Mouse (Mus musculus) kidney, embryonic 16.5 days (tissue): ENCODE results near the gene Gm12216. TPM values are rescaled to one million over a fixed set of nuclear protein-coding genes. Genes with fewer than 3 reads are reported as not detected.

Experiments
- ATAC-seq: fragments of 200-750 bp; cut with Nextera tagmentation; 2 replicates; pipeline ENCODE4 v1.8.0; 2017; ENCODE audit warnings: moderate TSS enrichment; ENCODE audit not compliant: low FRiP score, low TSS enrichment
- H3K27ac ChIP-seq: fragments of 300-500 bp; sonication (generic); 2 replicates; pipeline ENCODE4 v1.5.1; 2014; ENCODE audit warnings: low read length
- H3K27me3 ChIP-seq: fragments of 300-500 bp; sonication (generic); 2 replicates; pipeline ENCODE4 v1.6.1; 2014; ENCODE audit warnings: low read length, control low read depth, mixed read lengths; ENCODE audit not compliant: insufficient read depth
- H3K36me3 ChIP-seq: fragments of 300-500 bp; sonication (generic); 2 replicates; pipeline ENCODE4 v1.6.1; 2014; ENCODE audit warnings: low read length, control low read depth, mixed read lengths; ENCODE audit not compliant: insufficient read depth
- H3K4me1 ChIP-seq: fragments of 300-500 bp; sonication (generic); 2 replicates; pipeline ENCODE4 v1.6.1; 2014; ENCODE audit warnings: low read length, control low read depth, mixed read lengths; ENCODE audit not compliant: insufficient read depth
- H3K4me2 ChIP-seq: fragments of 300-500 bp; sonication (generic); replicated peaks from 2 replicates; pipeline ENCODE4 v1.6.1; 2014; ENCODE audit warnings: low read depth, low read length
- H3K4me3 ChIP-seq: fragments of 300-500 bp; sonication (generic); 2 replicates; pipeline ENCODE4 v1.5.1; 2014; ENCODE audit warnings: mild to moderate bottlenecking, low read length
- H3K9ac ChIP-seq: fragments of 300-500 bp; sonication (generic); replicated peaks from 2 replicates; pipeline ENCODE4 v1.6.1; 2014; ENCODE audit warnings: low read length
- H3K9me3 ChIP-seq: fragments of 300-500 bp; sonication (generic); 2 replicates; pipeline ENCODE4 v1.6.1; 2016; ENCODE audit warnings: low read length, control low read depth
- WGBS: fragments of 180-500 bp; shearing (Covaris S2); extraction: QIAGEN DNeasy Blood & Tissue Kit; methylation state at CpG from one replicate; pipeline ENCODE4 v1.1.7; 2014; 5-methylcytosine and 5-hydroxymethylcytosine counted together
- polyA plus RNA-seq: library from polyadenylated mRNA; unstranded; fragments of >200 nt; fragmentation: Nextera tagmentation; extraction: Ambion mirVana; gene quantifications from 2 replicates; pipeline ENCODE4 v1.2.1, GENCODE M21; 2015

Gene Gm12216
- polyA plus RNA-seq, 1 experiment from 2014 or later: 1.1 TPM

- H3K9me3 ChIP-seq: no peaks in the 10 kb centered on the region
- H3K4me3 ChIP-seq: no peak overlapping the region
- no peaks in the 10 kb centered on the region for H3K27me3 ChIP-seq
- no peak overlapping the region for H3K27ac ChIP-seq
- no peak overlapping the region for H3K4me2 ChIP-seq
- 17% methylated on average over 5 of the region's 5 CpGs for WGBS
- H3K9ac ChIP-seq: no peak overlapping the region
- peaks cover 6% of the 10 kb centered on the region; the same call in 1 of the 2 replicates for H3K4me1 ChIP-seq
- H3K36me3 ChIP-seq: no peaks in the 10 kb centered on the region
- no peak for ATAC-seq
These were observed 5.4 kb downstream of the Gm12216 start for GRCm38 (mm10) chr11:53853665-53854064.

- H3K4me3 ChIP-seq: no peak overlapping the region
- H3K9ac ChIP-seq: no peak overlapping the region
- H3K4me1 ChIP-seq: peaks cover 6% of the 10 kb centered on the region; the same call in 1 of the 2 replicates
- H3K4me2 ChIP-seq: no peak overlapping the region
- no peaks in the 10 kb centered on the region for H3K36me3 ChIP-seq
- ATAC-seq: no peak
- no peaks in the 10 kb centered on the region for H3K9me3 ChIP-seq
- no peaks in the 10 kb centered on the region for H3K27me3 ChIP-seq
- 40% methylated on average over 5 of the region's 5 CpGs for WGBS
- no peak overlapping the region for H3K27ac ChIP-seq
These were observed 7.3 kb downstream of the Gm12216 start for GRCm38 (mm10) chr11:53851795-53852194.

GRCm38 (mm10) chr11:53849588-53850320, 9.3 kb downstream of the Gm12216 start:
- peak overlapping the region; percentile 53; the same call in 1 of the 2 replicates for H3K9ac ChIP-seq
- no peaks in the 10 kb centered on the region for H3K36me3 ChIP-seq
- H3K9me3 ChIP-seq: no peaks in the 10 kb centered on the region
- H3K27me3 ChIP-seq: no peaks in the 10 kb centered on the region
- peak overlapping the region; percentile 33; the same call in 1 of the 2 replicates for H3K4me2 ChIP-seq
- no peak overlapping the region for H3K4me3 ChIP-seq
- H3K4me1 ChIP-seq: peaks cover 12% of the 10 kb centered on the region; the same call in 1 of the 2 replicates
- H3K27ac ChIP-seq: no peak overlapping the region
- WGBS: 26% methylated on average over 9 of the region's 9 CpGs
- ATAC-seq: peak; percentile 89

- WGBS: 58% methylated on average over 6 of the region's 6 CpGs
- no peaks in the 10 kb centered on the region for H3K27me3 ChIP-seq
- no peak for ATAC-seq
These were observed 13.4 kb downstream of the Gm12216 start for GRCm38 (mm10) chr11:53845680-53846079.

GRCm38 (mm10) chr11:53843106-53843505, 15.9 kb downstream of the Gm12216 start:
- WGBS: 40% methylated on average over 10 of the region's 10 CpGs
- no peaks in the 10 kb centered on the region for H3K36me3 ChIP-seq
- no peak for ATAC-seq
- H3K9ac ChIP-seq: no peak overlapping the region
- no peaks in the 10 kb centered on the region for H3K27me3 ChIP-seq
- H3K4me1 ChIP-seq: peaks cover 6% of the 10 kb centered on the region; the same call in 1 of the 2 replicates
- no peak overlapping the region for H3K27ac ChIP-seq
- H3K4me3 ChIP-seq: no peak overlapping the region
- H3K9me3 ChIP-seq: no peaks in the 10 kb centered on the region
- H3K4me2 ChIP-seq: no peak overlapping the region

More at GRCm38 (mm10) chr11:53845680-53846079, 13.4 kb downstream of the Gm12216 start:
- Histone ChIP-seq H3K4me3 (no peak overlapping the region), H3K4me1 (peaks cover 12% of the 10 kb centered on the region; the same call in 1 of the 2 replicates), H3K27ac (no peak overlapping the region), H3K4me2 (no peak overlapping the region), H3K9ac (no peak overlapping the region), H3K9me3 (no peaks in the 10 kb centered on the region), H3K36me3 (no peaks in the 10 kb centered on the region)

GRCm38 (mm10) chr11:53842161-53842581, 16.9 kb downstream of the Gm12216 start:
- WGBS: 70% methylated on average over 4 of the region's 4 CpGs

GRCm38 (mm10) chr11:53841514-53841913, 17.5 kb downstream of the Gm12216 start:
- H3K9me3 ChIP-seq: no peaks in the 10 kb centered on the region
- ATAC-seq: no peak
- H3K36me3 ChIP-seq: no peaks in the 10 kb centered on the region
- peaks cover 6% of the 10 kb centered on the region; the same call in 1 of the 2 replicates for H3K4me1 ChIP-seq
- H3K4me3 ChIP-seq: no peak overlapping the region
- no peak overlapping the region for H3K4me2 ChIP-seq
- 76% methylated on average over 12 of the region's 12 CpGs for WGBS
- no peaks in the 10 kb centered on the region for H3K27me3 ChIP-seq
- H3K27ac ChIP-seq: no peak overlapping the region
- H3K9ac ChIP-seq: no peak overlapping the region

More at GRCm38 (mm10) chr11:53842161-53842581, 16.9 kb downstream of the Gm12216 start:
- Histone ChIP-seq H3K9me3 (no peaks in the 10 kb centered on the region), H3K9ac (no peak overlapping the region), H3K27ac (no peak overlapping the region), H3K4me3 (no peak overlapping the region), H3K4me2 (no peak overlapping the region), H3K36me3 (no peaks in the 10 kb centered on the region), H3K27me3 (no peaks in the 10 kb centered on the region), H3K4me1 (peaks cover 6% of the 10 kb centered on the region; the same call in 1 of the 2 replicates)
- no peak for ATAC-seq

GRCm38 (mm10) chr11:53839663-53840642, 19.1 kb downstream of the Gm12216 start:
- Histone ChIP-seq H3K4me1 (no peaks in the 10 kb centered on the region; the same call in 1 of the 2 replicates), H3K27me3 (no peaks in the 10 kb centered on the region), H3K9ac (no peak overlapping the region), H3K4me3 (no peak overlapping the region), H3K27ac (no peak overlapping the region), H3K4me2 (no peak overlapping the region), H3K9me3 (no peaks in the 10 kb centered on the region), H3K36me3 (no peaks in the 10 kb centered on the region)
- 46% methylated on average over 8 of the region's 8 CpGs for WGBS
- ATAC-seq: no peak

- no peaks in the 10 kb centered on the region for H3K9me3 ChIP-seq
- no peaks in the 10 kb centered on the region for H3K27me3 ChIP-seq
- no peak overlapping the region for H3K4me2 ChIP-seq
- no peak overlapping the region for H3K27ac ChIP-seq
- H3K4me1 ChIP-seq: no peaks in the 10 kb centered on the region; the same call in 1 of the 2 replicates
- ATAC-seq: no peak
- 76% methylated on average over 6 of the region's 6 CpGs for WGBS
- H3K9ac ChIP-seq: no peak overlapping the region
- no peaks in the 10 kb centered on the region for H3K36me3 ChIP-seq
- no peak overlapping the region for H3K4me3 ChIP-seq
These were observed 19.9 kb downstream of the Gm12216 start for GRCm38 (mm10) chr11:53839147-53839546.
